Mouse (Mus musculus) stomach, embryonic 15.5 days (tissue): ENCODE data around the gene Arnt2. TPM values are rescaled to one million over a fixed set of nuclear protein-coding genes. Genes with fewer than 3 reads are reported as not detected.

Experiments
- ATAC-seq: fragments of 200-750 bp; cut with Nextera tagmentation; 2 replicates; pipeline ENCODE4 v1.8.0; 2017; ENCODE audit warnings: low read depth, moderate number of reproducible peaks, moderate TSS enrichment; ENCODE audit not compliant: insufficient read depth, low FRiP score
- H3K27ac ChIP-seq: fragments of 300-500 bp; sonication (generic); 2 replicates; pipeline ENCODE4 v1.5.1; 2015; ENCODE audit warnings: mild to moderate bottlenecking, inconsistent platforms
- H3K27me3 ChIP-seq: fragments of 300-500 bp; sonication (generic); replicated peaks from 2 replicates; pipeline ENCODE4 v1.6.1; 2015; ENCODE audit warnings: inconsistent platforms
- H3K36me3 ChIP-seq: fragments of 300-500 bp; sonication (generic); 2 replicates; pipeline ENCODE4 v1.6.1; 2015; ENCODE audit warnings: inconsistent platforms
- H3K4me1 ChIP-seq: fragments of 300-500 bp; sonication (generic); 2 replicates; pipeline ENCODE4 v1.6.1; 2015; ENCODE audit warnings: inconsistent platforms
- H3K4me2 ChIP-seq: fragments of 300-500 bp; sonication (generic); 2 replicates; pipeline ENCODE4 v1.6.1; 2015; ENCODE audit warnings: mild to moderate bottlenecking, inconsistent platforms
- H3K4me3 ChIP-seq: fragments of 300-500 bp; sonication (generic); replicated peaks from 2 replicates; pipeline ENCODE4 v1.5.1; 2015; ENCODE audit warnings: inconsistent platforms
- H3K9ac ChIP-seq: fragments of 300-500 bp; sonication (generic); 2 replicates; pipeline ENCODE4 v1.6.1; 2015; ENCODE audit warnings: inconsistent platforms
- H3K9me3 ChIP-seq: fragments of 300-500 bp; sonication (generic); 2 replicates; pipeline ENCODE4 v1.6.1; 2016; ENCODE audit warnings: inconsistent platforms
- WGBS: fragments of 180-500 bp; shearing (Covaris S2); methylation state at CpG from one replicate; pipeline ENCODE4 v1.1.7; 2015; 5-methylcytosine and 5-hydroxymethylcytosine counted together
- polyA plus RNA-seq: library from polyadenylated mRNA; unstranded; fragments of >200 nt; fragmentation: Nextera tagmentation; extraction: Ambion mirVana; gene quantifications from 2 replicates; pipeline ENCODE4 v1.2.1, GENCODE M21; 2015

The Arnt2 gene
- polyA plus RNA-seq = 3.6 and 4.7 TPM in 2 replicates

- Histone ChIP-seq H3K27me3 (no peaks in the 10 kb centered on the region; the same call in 1 of the 2 replicates), H3K4me3 (peak within 1 kb of the TSS; percentile 69), H3K9ac (peak within 1 kb of the TSS; percentile 56), H3K4me1 (peaks cover 6% of the 10 kb centered on the region; the same call in 1 of the 2 replicates), H3K4me2 (peak within 1 kb of the TSS; percentile 95), H3K27ac (no peak within 1 kb of the TSS), H3K36me3 (no peaks in the 10 kb centered on the region), H3K9me3 (no peaks in the 10 kb centered on the region)
- ATAC-seq = peak; percentile 77
- WGBS = under 1% methylated on average over 68 of the region's 69 CpGs
Measured at GRCm38 (mm10) chr7:84409896-84410521, at the start of gene Arnt2. Gene Arnt2, minus strand, starts transcription at chr7:84410176.

DNA sequence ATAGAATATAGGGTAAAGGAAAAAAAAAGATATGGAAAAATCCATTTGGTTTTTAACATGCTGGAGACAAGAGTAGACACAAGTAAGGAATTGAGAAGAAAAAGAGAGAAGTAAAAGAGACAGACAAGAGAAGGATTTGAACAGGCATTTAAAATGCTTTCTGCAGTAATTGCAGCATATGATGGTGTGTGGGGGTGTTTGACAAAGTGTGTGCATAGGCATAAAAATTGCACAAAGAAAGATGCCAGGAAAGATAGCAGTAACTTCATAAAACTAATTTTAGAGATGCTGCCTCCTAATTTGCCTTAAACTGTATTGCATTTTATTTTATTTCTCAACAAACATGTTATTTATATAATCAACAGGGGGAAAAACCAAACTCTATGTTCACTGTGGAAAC is 41.7 kb upstream of the Arnt2 start:
- Histone ChIP-seq H3K4me3 (no peak overlapping the region), H3K9me3 (no peaks in the 10 kb centered on the region), H3K27me3 (no peaks in the 10 kb centered on the region), H3K36me3 (no peaks in the 10 kb centered on the region), H3K9ac (no peak overlapping the region), H3K4me2 (no peak overlapping the region), H3K4me1 (no peaks in the 10 kb centered on the region), H3K27ac (no peak overlapping the region)
- ATAC-seq = no peak

DNA sequence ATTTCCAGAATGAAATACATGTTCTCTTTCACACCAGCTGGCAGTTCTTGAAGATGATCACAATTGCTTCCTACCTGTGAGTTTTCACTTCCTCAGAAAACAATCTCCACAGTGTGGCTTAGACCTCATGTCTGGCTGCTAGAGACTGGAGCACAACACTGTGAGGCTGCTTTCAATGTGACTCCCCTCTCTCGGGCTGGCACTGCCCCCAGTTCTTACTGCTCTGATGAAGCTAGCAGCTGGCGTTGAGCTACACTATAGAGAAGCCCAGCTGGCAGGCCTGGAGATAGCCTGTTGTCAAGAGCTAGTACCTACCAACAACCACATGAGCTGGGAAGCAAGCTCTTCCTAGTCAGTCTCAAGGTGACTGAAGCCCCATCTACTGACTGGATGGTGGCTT is 39.1 kb upstream of the Arnt2 start:
- 66% methylated on average over 2 of the region's 2 CpGs for WGBS
- no peak for ATAC-seq
- Histone ChIP-seq H3K4me3 (no peak overlapping the region), H3K9ac (no peak overlapping the region), H3K4me1 (no peaks in the 10 kb centered on the region), H3K27me3 (no peaks in the 10 kb centered on the region), H3K27ac (no peak overlapping the region), H3K9me3 (no peaks in the 10 kb centered on the region), H3K36me3 (no peaks in the 10 kb centered on the region), H3K4me2 (no peak overlapping the region)

DNA sequence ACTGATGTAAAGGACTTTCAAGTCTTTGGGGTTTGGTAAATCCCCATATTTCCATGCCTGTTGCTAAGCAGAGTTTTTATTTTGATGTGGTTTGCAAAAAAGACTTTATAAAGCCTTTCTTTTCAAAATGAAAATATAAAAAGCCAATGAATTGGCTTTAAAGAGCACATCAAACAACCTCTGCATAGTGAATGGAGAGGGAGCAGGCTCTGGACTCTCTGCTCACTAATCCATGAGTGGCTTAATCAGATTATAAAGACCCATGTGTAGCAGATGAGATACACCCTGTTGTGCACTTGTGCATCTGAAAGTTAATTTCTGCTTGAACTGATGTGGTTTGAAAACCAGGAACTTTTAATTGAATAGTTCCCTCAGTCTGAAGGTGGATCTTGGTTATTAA is 38.5 kb upstream of the Arnt2 start:
- Histone ChIP-seq H3K36me3 (no peaks in the 10 kb centered on the region), H3K27me3 (no peaks in the 10 kb centered on the region), H3K9me3 (no peaks in the 10 kb centered on the region), H3K4me2 (no peak overlapping the region), H3K4me3 (no peak overlapping the region), H3K4me1 (no peaks in the 10 kb centered on the region), H3K27ac (no peak overlapping the region), H3K9ac (no peak overlapping the region)
- no peak for ATAC-seq

DNA sequence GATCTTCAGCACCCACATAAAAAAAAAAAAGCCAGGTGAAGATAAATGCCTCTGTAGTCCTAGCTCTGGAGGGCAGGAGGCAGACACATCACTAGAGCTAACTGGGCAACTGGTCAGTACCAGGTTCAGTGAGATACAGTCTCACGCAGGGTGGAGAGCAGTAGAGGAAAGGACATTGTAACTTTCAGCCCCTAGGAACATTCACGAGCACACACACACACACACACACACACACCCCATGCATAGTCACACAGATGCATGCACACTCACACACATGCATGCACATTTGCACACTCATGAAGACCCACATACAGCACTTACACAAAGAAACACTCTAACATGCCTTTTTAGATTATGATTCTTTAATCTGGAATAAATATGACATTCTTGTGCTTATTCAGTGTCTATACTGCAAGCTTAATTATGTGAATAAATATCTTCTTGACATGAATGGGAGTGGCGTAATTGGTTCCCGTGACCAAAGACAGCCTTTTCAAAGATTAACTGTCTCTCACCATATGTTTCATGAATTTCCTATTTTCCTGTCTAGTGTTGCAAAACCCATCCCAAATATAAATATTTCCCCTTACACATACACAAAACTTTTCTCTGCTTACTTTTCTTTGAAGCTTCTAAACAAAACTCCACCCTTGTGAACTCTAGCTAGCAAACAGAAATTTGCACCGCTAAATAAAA is 37.9 kb upstream of the Arnt2 start:
- ATAC-seq = no peak
- Histone ChIP-seq H3K27me3 (no peaks in the 10 kb centered on the region), H3K4me2 (no peak overlapping the region), H3K4me1 (no peaks in the 10 kb centered on the region), H3K27ac (no peak overlapping the region), H3K9ac (no peak overlapping the region), H3K9me3 (no peaks in the 10 kb centered on the region), H3K4me3 (no peak overlapping the region), H3K36me3 (no peaks in the 10 kb centered on the region)
- 73% methylated on average over 5 of the region's 5 CpGs for WGBS

GRCm38 (mm10) chr7:84447060-84447459 is 37.1 kb upstream of the Arnt2 start:
- Histone ChIP-seq H3K4me1 (no peaks in the 10 kb centered on the region), H3K9ac (no peak overlapping the region), H3K4me2 (no peak overlapping the region), H3K36me3 (no peaks in the 10 kb centered on the region), H3K4me3 (no peak overlapping the region), H3K9me3 (no peaks in the 10 kb centered on the region), H3K27ac (no peak overlapping the region), H3K27me3 (no peaks in the 10 kb centered on the region)
- no peak for ATAC-seq
- 28% methylated on average over 4 of the region's 4 CpGs for WGBS

- no peaks in the 10 kb centered on the region for H3K36me3 ChIP-seq
- 84% methylated on average over 2 of the region's 2 CpGs for WGBS
- no peak overlapping the region for H3K4me2 ChIP-seq
- no peaks in the 10 kb centered on the region for H3K4me1 ChIP-seq
- H3K9me3 ChIP-seq = no peaks in the 10 kb centered on the region
- H3K27me3 ChIP-seq = no peaks in the 10 kb centered on the region
- no peak for ATAC-seq
- H3K4me3 ChIP-seq = no peak overlapping the region
- H3K9ac ChIP-seq = no peak overlapping the region
- H3K27ac ChIP-seq = no peak overlapping the region
Measured at GRCm38 (mm10) chr7:84442343-84442911, 32.5 kb upstream of the Arnt2 start.

DNA sequence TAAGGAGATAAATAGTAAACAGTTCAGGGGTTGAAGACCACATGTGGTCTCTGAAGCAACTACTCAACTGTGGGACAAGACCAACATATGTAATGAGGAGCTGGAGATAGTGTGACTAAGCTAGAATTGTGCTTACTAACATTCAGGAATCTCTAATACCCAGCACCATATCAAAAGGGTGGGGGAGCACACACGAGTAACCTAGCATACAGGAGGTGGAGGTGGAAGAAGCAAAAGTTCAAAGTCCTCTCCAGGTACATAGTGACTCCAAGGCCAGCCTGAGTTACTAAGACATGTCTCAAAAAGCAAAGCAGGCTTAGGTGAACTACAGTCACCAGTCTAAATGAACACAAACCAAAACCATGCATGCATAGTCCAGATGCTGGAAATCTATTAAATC is 29.6 kb upstream of the Arnt2 start:
- Histone ChIP-seq H3K36me3 (no peaks in the 10 kb centered on the region), H3K27ac (no peak overlapping the region), H3K9ac (no peak overlapping the region), H3K9me3 (no peaks in the 10 kb centered on the region), H3K4me2 (no peak overlapping the region), H3K4me3 (no peak overlapping the region), H3K27me3 (no peaks in the 10 kb centered on the region), H3K4me1 (no peaks in the 10 kb centered on the region)
- ATAC-seq = no peak
- 66% methylated on average over 1 of the region's 1 CpGs for WGBS

GRCm38 (mm10) chr7:84434901-84435300 is 24.9 kb upstream of the Arnt2 start:
- Histone ChIP-seq H3K4me2 (no peak overlapping the region), H3K9ac (no peak overlapping the region), H3K9me3 (no peaks in the 10 kb centered on the region), H3K4me1 (no peaks in the 10 kb centered on the region), H3K27ac (no peak overlapping the region), H3K4me3 (no peak overlapping the region), H3K36me3 (no peaks in the 10 kb centered on the region), H3K27me3 (no peaks in the 10 kb centered on the region)
- WGBS = 43% methylated on average over 2 of the region's 2 CpGs
- ATAC-seq = no peak

DNA sequence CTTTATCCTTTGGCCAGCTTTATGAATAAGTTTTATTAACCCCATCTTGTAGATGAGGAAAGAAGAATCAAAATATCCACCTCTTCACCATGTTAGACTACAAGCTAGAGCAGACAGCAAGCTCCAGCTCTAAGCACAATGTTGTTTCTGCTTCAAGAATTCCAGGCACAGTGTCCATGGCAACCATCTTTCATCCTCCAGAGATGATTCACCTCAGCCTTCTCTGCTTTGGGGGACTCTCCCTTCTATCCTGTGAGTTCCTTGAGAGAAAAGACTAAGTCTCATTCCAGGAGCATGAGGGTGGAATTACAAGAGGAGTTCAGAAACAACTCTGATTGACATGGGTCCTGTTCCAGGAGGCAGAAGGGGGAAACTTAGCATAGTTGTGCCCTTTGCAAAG is 22.2 kb upstream of the Arnt2 start:
- ATAC-seq = no peak
- Histone ChIP-seq H3K27me3 (no peaks in the 10 kb centered on the region), H3K4me3 (no peak overlapping the region), H3K27ac (no peak overlapping the region), H3K4me1 (no peaks in the 10 kb centered on the region), H3K9me3 (no peaks in the 10 kb centered on the region), H3K4me2 (no peak overlapping the region), H3K36me3 (no peaks in the 10 kb centered on the region), H3K9ac (no peak overlapping the region)

- Histone ChIP-seq H3K9me3 (no peaks in the 10 kb centered on the region), H3K4me2 (no peak overlapping the region), H3K27me3 (no peaks in the 10 kb centered on the region), H3K27ac (no peak overlapping the region), H3K4me1 (no peaks in the 10 kb centered on the region), H3K9ac (no peak overlapping the region), H3K4me3 (no peak overlapping the region), H3K36me3 (no peaks in the 10 kb centered on the region)
- no peak for ATAC-seq
- WGBS = 70% methylated on average over 2 of the region's 2 CpGs
Measured at GRCm38 (mm10) chr7:84427221-84427620, 17.2 kb upstream of the Arnt2 start.

DNA sequence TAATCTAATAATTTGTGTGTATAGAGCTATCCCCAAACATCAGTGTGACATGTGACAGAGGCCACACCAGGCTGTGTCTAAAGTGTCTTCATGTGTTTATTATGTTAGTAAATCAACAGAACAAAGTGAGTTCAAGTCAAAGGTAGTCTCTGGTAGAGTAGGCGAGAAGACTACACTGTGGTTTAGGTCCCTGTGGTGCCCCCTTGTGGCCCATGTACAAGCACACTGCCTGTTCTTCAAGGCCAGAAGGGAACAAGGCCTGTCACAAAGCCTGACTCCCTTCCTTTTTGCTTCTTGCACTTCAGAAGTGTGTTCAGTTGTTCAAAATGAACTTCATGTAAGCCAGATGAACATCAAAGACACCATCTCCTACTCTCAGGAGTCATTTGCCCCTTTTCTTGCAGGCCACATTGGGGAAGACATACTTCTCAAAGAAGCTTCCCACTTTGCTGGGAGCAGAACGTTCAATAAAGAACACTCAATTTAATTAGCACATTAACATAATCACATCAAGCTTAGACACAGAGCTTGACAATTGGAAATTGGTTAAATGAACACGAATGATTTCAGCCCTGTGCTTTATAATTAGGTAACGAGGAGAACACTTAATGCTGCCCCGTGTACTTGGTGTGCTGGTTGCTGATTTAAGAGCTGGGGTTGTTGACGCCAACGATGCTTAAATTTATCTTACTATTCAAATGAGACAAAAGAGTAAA is 14.9 kb upstream of the Arnt2 start:
- Histone ChIP-seq H3K4me1 (no peaks in the 10 kb centered on the region), H3K27me3 (no peaks in the 10 kb centered on the region), H3K36me3 (no peaks in the 10 kb centered on the region), H3K4me2 (no peak overlapping the region), H3K27ac (no peak overlapping the region), H3K4me3 (no peak overlapping the region), H3K9ac (no peak overlapping the region), H3K9me3 (no peaks in the 10 kb centered on the region)
- no peak for ATAC-seq
- WGBS = 80% methylated on average over 7 of the region's 7 CpGs
